Comparison of ENCODE assay signal across 9 mouse cellular contexts in genomic region chr17:45591701-45592605, GRCm38 (mm10). TPM values are rescaled to one million over a fixed set of nuclear protein-coding genes. Genes with fewer than 3 reads are reported as not detected.
DNase-seq lines count a peak whose midpoint lies in the region; ATAC-seq and TF ChIP-seq lines count a peak whose summit lies in the region.
"Had no signal": no experiment of that assay in that cellular context is flagged by ENCODE, and none has a peak within 500 bp of the region (broad histone marks: within the 10 kb centered on the region; RNA-seq: fewer than 3 reads in every experiment).

No protein-coding gene starts in this region.

- H3K4me1 ChIP-seq in liver, adult 2 months (ENCODE audit: control insufficient read depth, insufficient read depth, low read length), result peaks cover 43% of the 10 kb centered on the region
- H3K4me1 ChIP-seq in intestine, embryonic 14.5 days (replicated peaks; ENCODE audit: control insufficient read depth, insufficient read depth, low read length), result peaks cover 48% of the 10 kb centered on the region
- peaks cover 63% of the 10 kb centered on the region for H3K4me1 ChIP-seq in liver, postnatal 0 days (ENCODE audit: insufficient read depth)

- peaks cover 17% of the 10 kb centered on the region; the same call in 1 of the 2 replicates for H3K36me3 ChIP-seq in liver, adult 2 months (ENCODE audit: control insufficient read depth, insufficient read depth, low read length)
- peaks cover 6% of the 10 kb centered on the region; the same call in 1 of the 2 replicates for H3K36me3 ChIP-seq in intestine, embryonic 14.5 days (ENCODE audit: control insufficient read depth, insufficient read depth, low read length)
- H3K36me3 ChIP-seq in liver, postnatal 0 days (replicated peaks; ENCODE audit: insufficient read depth, low read length), result peaks cover 44% of the 10 kb centered on the region

- no peaks in the 10 kb centered on the region for H3K27me3 ChIP-seq in liver, adult 2 months (ENCODE audit: control insufficient read depth, insufficient read depth, low read length)
- 0 out of 2 replicates have a peak, but pooled peaks cover 2% of the 10 kb centered on the region for H3K27me3 ChIP-seq in intestine, embryonic 14.5 days (replicated peaks; ENCODE audit: control insufficient read depth, insufficient read depth, low read length)
- no peaks in the 10 kb centered on the region for H3K27me3 ChIP-seq in liver, postnatal 0 days (ENCODE audit: insufficient read depth, low read length)

- peak overlapping the region; percentile 98 for H3K27ac ChIP-seq in liver, adult 2 months (replicated peaks; ENCODE audit: insufficient read depth, low read depth, low read length)
- H3K27ac ChIP-seq in intestine, embryonic 14.5 days (ENCODE audit: low read depth), result no peak overlapping the region
- H3K27ac ChIP-seq in liver, postnatal 0 days (ENCODE audit: low read depth), result peak overlapping the region; percentile 77

- ATAC-seq in intestine, embryonic 14.5 days (replicated peaks; ENCODE audit: low FRiP score, low TSS enrichment, low read depth), result no peak
- ATAC-seq in liver, postnatal 0 days, result no peak

- H3K79me2 ChIP-seq in liver, adult 2 months (ENCODE audit: control insufficient read depth, insufficient read depth, low read length), result peaks cover 31% of the 10 kb centered on the region; the same call in 1 of the 2 replicates

- peak overlapping the region; percentile 95 for H3K9ac ChIP-seq in liver, adult 2 months (ENCODE audit: low read depth, low read length)
- H3K9ac ChIP-seq in intestine, embryonic 14.5 days (ENCODE audit: low read length), result peak overlapping the region; percentile 27; the same call in 1 of the 2 replicates
- H3K9ac ChIP-seq in liver, postnatal 0 days (replicated peaks), result peak overlapping the region; percentile 80

- H3K4me2 ChIP-seq in intestine, embryonic 14.5 days (ENCODE audit: low read length), result peak overlapping the region; percentile 21
- peak overlapping the region; percentile 96 for H3K4me2 ChIP-seq in liver, postnatal 0 days (ENCODE audit: low read depth, low read length)

- no peaks in the 10 kb centered on the region for H3K9me3 ChIP-seq in intestine, embryonic 14.5 days (ENCODE audit: control insufficient read depth, low read length)
- no peaks in the 10 kb centered on the region for H3K9me3 ChIP-seq in liver, postnatal 0 days (ENCODE audit: low read length)

- H3K4me3 ChIP-seq in liver, adult 2 months (ENCODE audit: insufficient read depth, low read depth, low read length), result peak overlapping the region; percentile 61
- no peak overlapping the region for H3K4me3 ChIP-seq in intestine, embryonic 14.5 days (ENCODE audit: low read depth, low read length)
- peak overlapping the region; percentile 75 for H3K4me3 ChIP-seq in liver, postnatal 0 days (ENCODE audit: low read depth, low read length)

- TF ChIP-seq POLR2A in liver, adult 2 months (IDR thresholded peaks at IDR 0.05; ENCODE audit: extremely low read depth, insufficient read depth, low read length), result peak; percentile 15; the same call in 1 of the 2 replicates

- intact Hi-C loops in gastrocnemius, postnatal 36 days (cut with DNase I), result no loop called here
- intact Hi-C loops in left cerebral cortex, postnatal 25 days (cut with DNase I), result loop anchor here (10.0 kb wide), 1 partner anchor 563 kb away; the partner anchor contains the start of gene Mad2l1bp

- no peak for TF ChIP-seq EP300 in liver, postnatal 0 days (IDR thresholded peaks at IDR 0.05; ENCODE audit: low read depth)

- TF ChIP-seq CTCF in liver, adult 2 months (IDR thresholded peaks at IDR 0.05; ENCODE audit: low read depth, low read length), result no peak
- no peak for TF ChIP-seq CTCF in liver, postnatal 0 days (IDR thresholded peaks at IDR 0.05; ENCODE audit: low read depth)

- 2% methylated on average over 16 of the region's 16 CpGs for WGBS in liver, adult 2 months
- WGBS in intestine, embryonic 14.5 days, result 46% methylated on average over 16 of the region's 16 CpGs
- 56% methylated on average over 16 of the region's 16 CpGs for WGBS in liver, postnatal 0 days (ENCODE audit: insufficient replicate concordance)

- DNase-seq in liver, adult 2 months (ENCODE audit: extremely low read depth, low read depth, low spot score), result peak; percentile 85
- no peak for DNase-seq in liver
- DNase-seq in adrenal gland, postnatal 25 days, result peak; percentile 45
- peak; percentile 78 to 86 for DNase-seq in gastrocnemius, postnatal 36 days
- no peak for DNase-seq in intestine, embryonic 14.5 days (ENCODE audit: low spot score)
- DNase-seq in liver, postnatal 0 days, result no peak
- DNase-seq in left cerebral cortex, postnatal 25 days (ENCODE audit: low spot score in 2 of 2), result no peak
- DNase-seq in frontal cortex, postnatal 14 days (ENCODE audit: low spot score in 2 of 2), result no peak

RNA-seq across cellular contexts. Expression of gene Slc29a1, which starts 7.5 kb away (rescaled TPM):
- 220 and 240 TPM in 2 replicates for total RNA-seq in liver, adult 2 months (2014; rRNA removed)
- polyA plus RNA-seq in liver, adult 2 months (2012; rRNA removed), result 618 and 693 TPM in 2 replicates
- 151 and 173 TPM in 2 replicates for total RNA-seq in adrenal gland, postnatal 25 days (2021)
- 10 to 100 TPM; 30.3 to 35.8 TPM for total RNA-seq in gastrocnemius, postnatal 36 days (2021)
- 79.7 and 82.7 TPM in 2 replicates for polyA plus RNA-seq in intestine, embryonic 14.5 days (2014; fragmentation: Nextera tagmentation; extraction: Ambion mirVana)
- polyA plus RNA-seq in liver, postnatal 0 days (2015; fragmentation: Nextera tagmentation; extraction: Ambion mirVana), result 83.0 and 91.6 TPM in 2 replicates
- 10 to 100 TPM; 16.8 to 18.8 TPM for total RNA-seq in left cerebral cortex, postnatal 25 days (2021)

RNA-seq across cellular contexts. Expression of gene Mymx, which starts 9.9 kb away (rescaled TPM):
- not detected in 2 replicates for total RNA-seq in liver, adult 2 months (2014; rRNA removed)
- not detected in 2 replicates for polyA plus RNA-seq in liver, adult 2 months (2012; rRNA removed)
- not detected in 2 replicates for total RNA-seq in adrenal gland, postnatal 25 days (2021)
- total RNA-seq in gastrocnemius, postnatal 36 days (2021), result 1 to 10 TPM in 1 of 2 experiments, under 1 TPM in 1; 0.33 to 1.2 TPM
- polyA plus RNA-seq in intestine, embryonic 14.5 days (2014; fragmentation: Nextera tagmentation; extraction: Ambion mirVana), result 0.31 TPM in 1 of 2 replicates, not detected in the other
- polyA plus RNA-seq in liver, postnatal 0 days (2015; fragmentation: Nextera tagmentation; extraction: Ambion mirVana), result 0.19 TPM in 1 of 2 replicates, not detected in the other
- total RNA-seq in left cerebral cortex, postnatal 25 days (2021), result not detected
- total RNA-seq: layer of hippocampus, postnatal 10 days had no signal

RNA-seq across cellular contexts. Expression of gene Hsp90ab1, which starts 18.9 kb away (rescaled TPM):
- 248 and 362 TPM in 2 replicates for total RNA-seq in liver, adult 2 months (2014; rRNA removed)
- 226 and 272 TPM in 2 replicates for polyA plus RNA-seq in liver, adult 2 months (2012; rRNA removed)
- total RNA-seq in adrenal gland, postnatal 25 days (2021), result 1,940 and 2,378 TPM in 2 replicates
- total RNA-seq in gastrocnemius, postnatal 36 days (2021), result 100 to 1,000 TPM; 866 to 924 TPM
- 1,628 and 1,680 TPM in 2 replicates for polyA plus RNA-seq in intestine, embryonic 14.5 days (2014; fragmentation: Nextera tagmentation; extraction: Ambion mirVana)
- 419 and 445 TPM in 2 replicates for polyA plus RNA-seq in liver, postnatal 0 days (2015; fragmentation: Nextera tagmentation; extraction: Ambion mirVana)
- 1,000 to 10,000 TPM; 1,565 to 1,601 TPM for total RNA-seq in left cerebral cortex, postnatal 25 days (2021)

RNA-seq across cellular contexts. Expression of gene Slc35b2, which starts 28.3 kb away (rescaled TPM):
- total RNA-seq in liver, adult 2 months (2014; rRNA removed), result 43.0 and 45.9 TPM in 2 replicates
- 69.7 and 73.0 TPM in 2 replicates for polyA plus RNA-seq in liver, adult 2 months (2012; rRNA removed)
- 59.6 and 74.2 TPM in 2 replicates for total RNA-seq in adrenal gland, postnatal 25 days (2021)
- total RNA-seq in gastrocnemius, postnatal 36 days (2021), result 10 to 100 TPM; 17.3 to 21.4 TPM
- polyA plus RNA-seq in intestine, embryonic 14.5 days (2014; fragmentation: Nextera tagmentation; extraction: Ambion mirVana), result 136 and 146 TPM in 2 replicates
- 47.7 and 47.9 TPM in 2 replicates for polyA plus RNA-seq in liver, postnatal 0 days (2015; fragmentation: Nextera tagmentation; extraction: Ambion mirVana)
- 10 to 100 TPM; 30.3 to 32.2 TPM for total RNA-seq in left cerebral cortex, postnatal 25 days (2021)

RNA-seq across cellular contexts. Expression of gene Nfkbie, which starts 36.5 kb away (rescaled TPM):
- total RNA-seq in liver, adult 2 months (2014; rRNA removed), result 1.6 and 1.9 TPM in 2 replicates
- polyA plus RNA-seq in liver, adult 2 months (2012; rRNA removed), result 2.0 and 3.0 TPM in 2 replicates
- 3.1 and 3.6 TPM in 2 replicates for total RNA-seq in adrenal gland, postnatal 25 days (2021)
- total RNA-seq in gastrocnemius, postnatal 36 days (2021), result under 1 TPM; 0.64 to 0.79 TPM
- polyA plus RNA-seq in intestine, embryonic 14.5 days (2014; fragmentation: Nextera tagmentation; extraction: Ambion mirVana), result 3.7 and 4.0 TPM in 2 replicates
- 2.8 and 3.0 TPM in 2 replicates for polyA plus RNA-seq in liver, postnatal 0 days (2015; fragmentation: Nextera tagmentation; extraction: Ambion mirVana)
- 1 to 10 TPM; 1.6 to 2.0 TPM for total RNA-seq in left cerebral cortex, postnatal 25 days (2021)

Comparison
In these comparisons a context has a peak if more than half of its experiments do, and no peak if none do; other contexts are left out.
1. DNase-seq: peak in liver, adult 2 months (single experiment), adrenal gland, postnatal 25 days (single experiment) and gastrocnemius, postnatal 36 days (2 of 2); none in liver (single experiment), intestine, embryonic 14.5 days (single experiment), liver, postnatal 0 days (single experiment), left cerebral cortex, postnatal 25 days (0 of 2) and frontal cortex, postnatal 14 days (0 of 2).
2. H3K9ac ChIP-seq: peak in every context shown above with its lines; median percentile 95 in liver, adult 2 months; 80 in liver, postnatal 0 days; 27 in intestine, embryonic 14.5 days.